ENCODE assay signal across 11 mouse cellular contexts in genomic region chr2:109945532-109945931, GRCm38 (mm10).
"Had no signal": no experiment of that assay in that cellular context is flagged by ENCODE, and none has a peak within 500 bp of the region (broad histone marks: within the 10 kb centered on the region; RNA-seq: fewer than 3 reads in every experiment).

No protein-coding gene starts in this region.

- H3K36me3 ChIP-seq: limb, embryonic 10.5 days; liver, embryonic 15.5 days; midbrain, embryonic 13.5 days; stomach, embryonic 15.5 days had no signal

- H3K4me3 ChIP-seq: left cerebral cortex, adult 2 months; limb, embryonic 10.5 days; liver, embryonic 15.5 days; midbrain, embryonic 13.5 days; stomach, embryonic 15.5 days had no signal

- DNase-seq: lung, adult 2 months; lung, postnatal 36 days; right cerebral cortex, postnatal 14 days; thymus, postnatal 36 days had no signal

- H3K4me1 ChIP-seq: liver, embryonic 15.5 days had no signal

- H3K9me3 ChIP-seq: limb, embryonic 10.5 days; liver, embryonic 15.5 days; midbrain, embryonic 13.5 days; stomach, embryonic 15.5 days had no signal

- H3K9ac ChIP-seq: liver, embryonic 15.5 days; midbrain, embryonic 13.5 days; stomach, embryonic 15.5 days had no signal

- H3K4me2 ChIP-seq: liver, embryonic 11.5 days; liver, embryonic 15.5 days; midbrain, embryonic 13.5 days; stomach, embryonic 15.5 days had no signal

- H3K27ac ChIP-seq: left cerebral cortex, adult 2 months; limb, embryonic 10.5 days; liver, embryonic 15.5 days; midbrain, embryonic 13.5 days; stomach, embryonic 15.5 days had no signal

- H3K27me3 ChIP-seq: liver, embryonic 15.5 days; stomach, embryonic 15.5 days had no signal

- ATAC-seq: lung, postnatal 0 days; midbrain, embryonic 13.5 days had no signal
